Mouse (Mus musculus): Measurements from ENCODE around the gene Gtpbp4.
"Not testable (repeated sequence)": the region's sequence is repeated elsewhere in the genome, so short reads cannot be mapped to it uniquely, and the experiment has no call there.

DNA sequence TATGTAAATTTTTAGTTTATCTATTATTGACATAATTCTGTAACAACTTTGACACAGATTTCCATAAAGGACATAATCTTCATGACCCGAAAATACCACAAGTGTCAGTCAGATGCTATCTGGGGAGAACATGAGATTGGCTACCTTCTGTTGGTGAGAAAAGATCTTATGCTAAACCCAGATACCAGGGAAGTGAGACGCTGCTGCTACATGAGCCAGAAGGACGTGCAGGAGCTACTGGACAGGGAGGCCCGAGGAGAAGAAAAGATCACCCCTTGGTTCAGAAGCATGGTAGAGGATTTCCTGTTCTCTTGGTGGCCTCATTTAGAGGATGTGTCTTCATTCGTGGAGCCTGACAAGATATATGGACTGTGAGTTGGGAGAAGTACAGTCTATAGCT lies 36.8 kb downstream of the Gtpbp4 start:
- not testable (repeated sequence) for TF ChIP-seq CTCF (IDR thresholded peaks at IDR 0.05; ENCODE audit: insufficient read depth, low read length); POLR2A (IDR thresholded peaks at IDR 0.05; ENCODE audit: borderline replicate concordance, extremely low read depth, low read depth, low read length)
